Mouse (Mus musculus) megakaryocyte, embryonic 14.5 days (primary cell): ENCODE results near the gene Galt. TPM values are rescaled to one million over a fixed set of nuclear protein-coding genes. Genes with fewer than 3 reads are reported as not detected.
"Not testable (repeated sequence)": the region's sequence is repeated elsewhere in the genome, so short reads cannot be mapped to it uniquely, and the experiment has no call there.

Source experiments
- H3K27me3 ChIP-seq: replicated peaks from 2 replicates; pipeline ENCODE3; 2012; ENCODE audit warnings: inconsistent platforms
- H3K36me3 ChIP-seq: replicated peaks from 2 replicates; pipeline ENCODE3; 2012; ENCODE audit warnings: low read length, inconsistent platforms, mixed read lengths
- H3K4me1 ChIP-seq: 2 replicates; pipeline ENCODE4 v1.6.1; 2012; ENCODE audit warnings: inconsistent platforms
- H3K4me3 ChIP-seq: replicated peaks from 2 replicates; pipeline ENCODE3; 2012; ENCODE audit warnings: moderate library complexity, mild to moderate bottlenecking, inconsistent platforms
- H3K9me3 ChIP-seq: 2 replicates; pipeline ENCODE4 v1.6.1; 2012; ENCODE audit warnings: inconsistent platforms
- FLI1 ChIP-seq: IDR thresholded peaks from 2 replicates; pipeline ENCODE4 v1.6.1; 2012; ENCODE audit warnings: low read length, inconsistent platforms, mixed read lengths
- GATA1 ChIP-seq: IDR thresholded peaks from 3 replicates; pipeline ENCODE4 v1.6.1; 2012; ENCODE audit warnings: mixed read lengths, low read length, inconsistent platforms, borderline replicate concordance
- polyA plus RNA-seq: library from polyadenylated mRNA; stranded (reverse); fragments of >175 nt; gene quantifications from 2 replicates; pipeline ENCODE4 v1.2.3, GENCODE M21; 2012; ENCODE audit warnings: low replicate concordance; ENCODE audit not compliant: insufficient read depth

Gene Galt
- polyA plus RNA-seq, 1 experiment: 30.0 TPM

- Histone ChIP-seq H3K36me3 (peaks cover 39% of the 10 kb centered on the region), H3K4me1 (peaks cover 47% of the 10 kb centered on the region), H3K9me3 (no peaks in the 10 kb centered on the region)
Measured at GRCm38 (mm10) chr4:41759206-41759605, 4.2 kb downstream of the Galt start.

GRCm38 (mm10) chr4:41759656-41760287 lies 4.7 kb downstream of the Galt start:
- peaks cover 39% of the 10 kb centered on the region for H3K36me3 ChIP-seq
- TF ChIP-seq GATA1 (no peak), FLI1 (no peak)
- no peak overlapping the region for H3K4me3 ChIP-seq
- no peaks in the 10 kb centered on the region for H3K9me3 ChIP-seq
- peaks cover 45% of the 10 kb centered on the region for H3K4me1 ChIP-seq
- no peaks in the 10 kb centered on the region for H3K27me3 ChIP-seq

More at GRCm38 (mm10) chr4:41759206-41759605, 4.2 kb downstream of the Galt start:
- TF ChIP-seq FLI1: no peak
- TF ChIP-seq GATA1: no peak
- H3K4me3 ChIP-seq: no peak overlapping the region
- no peaks in the 10 kb centered on the region for H3K27me3 ChIP-seq

GRCm38 (mm10) chr4:41760288-41760721 lies 5.3 kb downstream of the Galt start:
- Histone ChIP-seq H3K27me3 (no peaks in the 10 kb centered on the region), H3K36me3 (peaks cover 39% of the 10 kb centered on the region), H3K9me3 (no peaks in the 10 kb centered on the region), H3K4me1 (peaks cover 40% of the 10 kb centered on the region), H3K4me3 (no peak overlapping the region)
- no peak for TF ChIP-seq GATA1

GRCm38 (mm10) chr4:41760911-41761310 lies 5.9 kb downstream of the Galt start:
- Histone ChIP-seq H3K9me3 (no peaks in the 10 kb centered on the region), H3K4me1 (peaks cover 40% of the 10 kb centered on the region), H3K27me3 (no peaks in the 10 kb centered on the region), H3K4me3 (no peak overlapping the region), H3K36me3 (peaks cover 39% of the 10 kb centered on the region)
- TF ChIP-seq GATA1 (no peak), FLI1 (no peak)

- no peaks in the 10 kb centered on the region for H3K27me3 ChIP-seq
- peaks cover 37% of the 10 kb centered on the region for H3K36me3 ChIP-seq
- TF ChIP-seq GATA1 (no peak), FLI1 (no peak)
- H3K4me3 ChIP-seq: no peak overlapping the region
- peaks cover 33% of the 10 kb centered on the region for H3K4me1 ChIP-seq
- no peaks in the 10 kb centered on the region for H3K9me3 ChIP-seq
Measured at GRCm38 (mm10) chr4:41761680-41762079, 6.7 kb downstream of the Galt start.

GRCm38 (mm10) chr4:41762099-41762687 lies 7.2 kb downstream of the Galt start:
- no peaks in the 10 kb centered on the region for H3K9me3 ChIP-seq
- no peak overlapping the region for H3K4me3 ChIP-seq
- H3K4me1 ChIP-seq: peaks cover 28% of the 10 kb centered on the region
- H3K27me3 ChIP-seq: no peaks in the 10 kb centered on the region
- TF ChIP-seq FLI1: no peak
- no peak for TF ChIP-seq GATA1
- H3K36me3 ChIP-seq: peaks cover 32% of the 10 kb centered on the region

DNA sequence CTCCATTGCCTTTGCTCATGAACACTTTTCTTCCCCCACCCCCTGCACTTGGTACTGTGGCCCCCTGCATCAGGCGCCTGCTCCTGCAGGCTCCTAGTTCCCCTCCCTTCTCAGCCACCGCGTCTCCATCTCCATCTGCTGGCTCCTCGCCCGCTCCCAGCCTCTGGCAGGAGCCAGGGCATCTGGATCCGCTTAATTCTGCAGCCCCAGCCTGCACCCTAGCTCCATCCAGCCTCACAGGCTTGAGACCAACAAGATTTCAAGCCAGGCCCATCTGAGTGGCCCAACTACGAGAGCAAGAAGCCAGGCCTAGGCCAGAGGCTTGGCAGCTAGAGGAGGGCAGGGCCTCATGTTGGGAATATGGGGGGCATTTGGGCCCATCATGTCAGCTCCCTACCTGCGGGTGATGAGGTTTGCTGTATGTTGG lies 7.7 kb downstream of the Galt start:
- Histone ChIP-seq H3K4me1 (peaks cover 26% of the 10 kb centered on the region), H3K36me3 (peaks cover 27% of the 10 kb centered on the region)
- H3K27me3 ChIP-seq, H3K4me3 ChIP-seq, H3K9me3 ChIP-seq: not testable (repeated sequence)

DNA sequence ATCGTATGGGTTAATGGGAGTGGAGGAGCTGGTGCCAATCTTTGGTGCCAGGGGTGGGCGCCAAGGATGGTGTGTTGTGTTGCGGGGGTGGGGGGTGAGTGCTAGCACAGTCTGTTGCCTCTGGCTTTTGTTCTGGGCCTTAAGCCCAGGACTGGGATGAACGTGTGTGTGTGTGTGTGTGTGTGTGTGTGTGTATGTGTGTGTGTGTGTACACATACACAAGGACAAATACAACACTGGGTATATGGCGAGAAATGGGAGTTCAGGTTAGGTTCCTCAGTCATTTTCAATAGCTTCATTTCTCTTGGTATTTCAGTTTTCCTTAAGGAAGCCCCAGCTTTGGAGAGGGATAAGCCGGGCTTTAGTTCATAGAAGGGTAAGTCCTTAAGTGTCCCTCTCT lies 8.1 kb downstream of the Galt start:
- not testable (repeated sequence) for H3K4me3 ChIP-seq, H3K27me3 ChIP-seq, H3K9me3 ChIP-seq
- Histone ChIP-seq H3K4me1 (peaks cover 26% of the 10 kb centered on the region), H3K36me3 (peaks cover 22% of the 10 kb centered on the region)

- H3K9me3 ChIP-seq, H3K36me3 ChIP-seq, H3K27me3 ChIP-seq, H3K4me3 ChIP-seq, H3K4me1 ChIP-seq: not testable (repeated sequence)
Measured at GRCm38 (mm10) chr4:41767301-41767700, 12.3 kb downstream of the Galt start.

- H3K27me3 ChIP-seq, H3K9me3 ChIP-seq, H3K36me3 ChIP-seq, H3K4me1 ChIP-seq, H3K4me3 ChIP-seq: not testable (repeated sequence)
Measured at GRCm38 (mm10) chr4:41772946-41773345, 17.9 kb downstream of the Galt start.

DNA sequence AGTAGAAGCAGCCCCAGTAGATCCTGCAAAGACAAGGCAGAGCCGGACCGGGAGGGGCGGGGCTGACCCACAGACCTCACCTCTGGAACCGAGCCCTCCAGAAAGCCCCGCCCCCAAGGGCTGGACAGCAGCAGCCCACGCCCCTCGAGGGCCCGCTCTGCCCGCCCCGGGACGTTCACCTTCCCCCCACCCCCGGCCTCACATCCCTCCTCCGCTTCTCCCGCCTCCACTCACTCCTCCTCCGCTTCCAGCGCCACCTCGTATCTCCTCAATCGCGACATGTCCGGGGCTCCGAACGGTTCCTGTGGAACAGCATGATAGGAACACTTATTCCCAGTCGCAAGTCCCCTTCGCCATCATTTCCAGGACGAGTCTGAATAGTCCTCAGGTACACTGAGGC lies 18.5 kb downstream of the Galt start:
- H3K27me3 ChIP-seq, H3K4me1 ChIP-seq, H3K36me3 ChIP-seq, H3K4me3 ChIP-seq, H3K9me3 ChIP-seq: not testable (repeated sequence)

- not testable (repeated sequence) for H3K36me3 ChIP-seq, H3K4me3 ChIP-seq, H3K27me3 ChIP-seq, H3K9me3 ChIP-seq, H3K4me1 ChIP-seq
Measured at GRCm38 (mm10) chr4:41774002-41774401, 19.0 kb downstream of the Galt start, which contains the start of gene Ccl27a. TSS of gene Ccl27a (minus strand) at chr4:41774247.

- not testable (repeated sequence) for H3K9me3 ChIP-seq, H3K4me1 ChIP-seq, H3K27me3 ChIP-seq, H3K4me3 ChIP-seq, H3K36me3 ChIP-seq
Measured at GRCm38 (mm10) chr4:41774506-41774905, 19.5 kb downstream of the Galt start.

DNA sequence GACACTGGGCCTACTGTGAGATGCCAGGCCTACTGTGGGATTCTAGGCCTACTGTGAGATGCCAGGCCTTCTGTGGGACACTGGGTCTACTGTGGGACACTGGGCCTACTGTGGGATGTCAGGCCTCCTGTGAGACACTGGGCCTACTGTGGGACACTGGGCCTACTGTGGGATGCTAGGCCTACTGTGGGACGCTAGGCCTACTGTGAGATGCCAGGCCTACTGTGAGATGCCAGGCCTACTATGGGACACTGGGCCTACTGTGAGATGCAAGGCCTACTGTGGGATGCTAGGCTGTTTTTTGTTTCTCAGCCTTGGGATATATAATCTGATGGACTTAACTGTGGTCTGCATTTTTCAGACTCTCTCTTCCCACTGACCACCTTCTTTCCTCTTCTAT lies 20.8 kb downstream of the Galt start:
- not testable (repeated sequence) for H3K4me1 ChIP-seq, H3K27me3 ChIP-seq, H3K36me3 ChIP-seq, H3K4me3 ChIP-seq, H3K9me3 ChIP-seq

DNA sequence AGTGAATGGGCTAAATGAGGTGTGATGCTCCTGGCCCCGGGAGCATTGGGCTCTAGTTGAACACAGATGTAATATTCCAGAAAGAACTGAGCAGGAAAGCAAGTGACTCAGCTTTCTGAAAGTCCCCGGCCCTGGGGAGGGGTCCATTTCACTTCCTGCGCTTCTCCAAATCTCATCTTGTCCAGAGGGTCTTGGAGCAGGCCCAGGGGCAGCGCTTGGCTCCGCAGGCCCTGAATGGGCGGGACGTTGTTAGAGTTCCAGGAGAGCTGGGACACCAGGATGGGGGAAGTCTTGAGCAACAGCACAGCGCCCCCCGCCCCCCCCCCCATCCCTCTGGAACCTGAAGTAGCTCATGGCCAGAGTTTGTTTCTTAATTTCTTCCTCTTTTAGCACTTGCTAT lies 26.2 kb downstream of the Galt start:
- H3K9me3 ChIP-seq, H3K27me3 ChIP-seq, H3K4me1 ChIP-seq, H3K36me3 ChIP-seq, H3K4me3 ChIP-seq: not testable (repeated sequence)
